Mouse (Mus musculus): ENCODE results near the gene Dst.
"Not testable (repeated sequence)": the region's sequence is repeated elsewhere in the genome, so short reads cannot be mapped to it uniquely, and the experiment has no call there.

Dst gene

GRCm38 (mm10) chr1:34293198-34293597, 385.2 kb downstream of the Dst start:
- no peak for DNase-seq (ENCODE audit: low read depth, low spot score)

GRCm38 (mm10) chr1:34297636-34298035, 389.6 kb downstream of the Dst start:
- DNase-seq (ENCODE audit: low read depth, low spot score): no peak

GRCm38 (mm10) chr1:34298631-34299184, 390.7 kb downstream of the Dst start:
- no peak for DNase-seq (ENCODE audit: low read depth, low spot score)

- DNase-seq (ENCODE audit: low read depth, low spot score): no peak
These were observed 391.5 kb downstream of the Dst start for GRCm38 (mm10) chr1:34299507-34299906.

- peak; percentile 29 for DNase-seq (ENCODE audit: low read depth, low spot score)
These were observed 392.4 kb downstream of the Dst start for GRCm38 (mm10) chr1:34300309-34300980.

GRCm38 (mm10) chr1:34304227-34304626, 396.2 kb downstream of the Dst start:
- no peak for DNase-seq (ENCODE audit: low read depth, low spot score)

- no peak for DNase-seq (ENCODE audit: low read depth, low spot score)
These were observed 398.7 kb downstream of the Dst start for GRCm38 (mm10) chr1:34306741-34307140.

- no peak for DNase-seq (ENCODE audit: low read depth, low spot score)
These were observed 399.2 kb downstream of the Dst start for GRCm38 (mm10) chr1:34307191-34307590.

GRCm38 (mm10) chr1:34308841-34309240, 400.8 kb downstream of the Dst start:
- not testable (repeated sequence) for DNase-seq (ENCODE audit: low read depth, low spot score)

GRCm38 (mm10) chr1:34309396-34309795, 401.4 kb downstream of the Dst start:
- DNase-seq (ENCODE audit: low read depth, low spot score): no peak

- DNase-seq (ENCODE audit: low read depth, low spot score): no peak
These were observed 402.7 kb downstream of the Dst start for GRCm38 (mm10) chr1:34310532-34311250.

GRCm38 (mm10) chr1:34312806-34313205, 404.8 kb downstream of the Dst start:
- DNase-seq (ENCODE audit: low read depth, low spot score): no peak

GRCm38 (mm10) chr1:34315381-34315780, 407.4 kb downstream of the Dst start:
- DNase-seq (ENCODE audit: low read depth, low spot score): no peak

- DNase-seq (ENCODE audit: low read depth, low spot score): no peak
These were observed 416.2 kb downstream of the Dst start for GRCm38 (mm10) chr1:34324255-34324654.

- no peak for DNase-seq (ENCODE audit: low read depth, low spot score)
These were observed 420.6 kb downstream of the Dst start for GRCm38 (mm10) chr1:34328606-34329005.

- no peak for DNase-seq (ENCODE audit: low read depth, low spot score)
These were observed 423.7 kb downstream of the Dst start for GRCm38 (mm10) chr1:34331767-34332166.

Data from c-Kit-negative CD71-positive TER-119-positive erythroid progenitor cells, embryonic 14.5 days (primary cell).